Mouse (Mus musculus) heart, embryonic 11.5 days (tissue): ENCODE results near the gene Azin2. TPM values are rescaled to one million over a fixed set of nuclear protein-coding genes. Genes with fewer than 3 reads are reported as not detected.

Source experiments
- ATAC-seq: fragments of 200-750 bp; cut with Nextera tagmentation; replicated peaks from 2 replicates; pipeline ENCODE4 v1.8.0; 2017; ENCODE audit warnings: moderate library complexity; ENCODE audit not compliant: insufficient number of reproducible peaks, low FRiP score, low TSS enrichment
- H3K27ac ChIP-seq: fragments of 300-500 bp; sonication (generic); 2 replicates; pipeline ENCODE4 v1.5.1; 2014; ENCODE audit warnings: mild to moderate bottlenecking, low read depth, low read length
- H3K27me3 ChIP-seq: fragments of 300-500 bp; sonication (generic); 2 replicates; pipeline ENCODE4 v1.6.1; 2014; ENCODE audit warnings: mild to moderate bottlenecking, low read length, mixed read lengths; ENCODE audit not compliant: control insufficient read depth, insufficient read depth
- H3K36me3 ChIP-seq: fragments of 300-500 bp; sonication (generic); 2 replicates; pipeline ENCODE4 v1.6.1; 2014; ENCODE audit warnings: mild to moderate bottlenecking, low read length, moderate library complexity, mixed read lengths; ENCODE audit not compliant: control insufficient read depth, insufficient read depth
- H3K4me1 ChIP-seq: fragments of 300-500 bp; sonication (generic); 2 replicates; pipeline ENCODE4 v1.6.1; 2014; ENCODE audit warnings: low read length; ENCODE audit not compliant: control insufficient read depth, insufficient read depth
- H3K4me2 ChIP-seq: fragments of 300-500 bp; sonication (generic); 2 replicates; pipeline ENCODE4 v1.6.1; 2014; ENCODE audit warnings: mild to moderate bottlenecking, moderate library complexity
- H3K4me3 ChIP-seq: fragments of 300-500 bp; sonication (generic); 2 replicates; pipeline ENCODE4 v1.5.1; 2014; ENCODE audit warnings: low read depth, low read length
- H3K9ac ChIP-seq: fragments of 300-500 bp; sonication (generic); 2 replicates; pipeline ENCODE4 v1.6.1; 2014; ENCODE audit warnings: mild to moderate bottlenecking, low read depth, low read length, moderate library complexity
- H3K9me3 ChIP-seq: fragments of 300-500 bp; sonication (generic); replicated peaks from 2 replicates; pipeline ENCODE4 v1.6.1; 2016; ENCODE audit warnings: low read length; ENCODE audit not compliant: control insufficient read depth
- WGBS: fragments of 180-500 bp; shearing (Covaris S2); extraction: QIAGEN DNeasy Blood & Tissue Kit; methylation state at CpG from one replicate; pipeline ENCODE4 v1.1.7; 2014; ENCODE audit not compliant: insufficient replicate concordance; 5-methylcytosine and 5-hydroxymethylcytosine counted together
- polyA plus RNA-seq: library from polyadenylated mRNA; unstranded; fragments of >200 nt; fragmentation: Nextera tagmentation; extraction: Ambion mirVana; gene quantifications from 2 replicates; pipeline ENCODE4 v1.2.1, GENCODE M21; 2014

The Azin2 gene
- polyA plus RNA-seq, 1 experiment from 2014 or later, result 4.1 TPM

DNA sequence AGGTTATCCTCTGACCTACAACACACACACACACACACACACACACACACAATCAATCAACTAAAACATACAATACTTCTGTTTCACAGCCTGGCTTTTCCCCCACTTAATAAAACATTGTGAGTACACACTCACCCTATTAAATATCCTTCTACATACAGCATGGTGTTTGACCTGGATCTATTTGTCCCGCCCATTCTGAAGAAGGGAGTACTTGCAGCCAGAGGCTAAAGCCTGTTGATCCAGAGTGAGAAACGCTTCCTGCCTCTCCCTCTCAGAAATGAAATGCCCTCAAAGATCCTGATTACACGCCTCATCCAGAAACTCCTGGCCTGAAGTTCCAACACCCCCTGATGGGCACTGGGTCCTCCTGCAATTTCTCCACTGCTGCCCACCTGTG, 45.1 kb downstream of the Azin2 start:
- no peak overlapping the region for H3K4me3 ChIP-seq
- no peak overlapping the region for H3K27ac ChIP-seq
- no peak for ATAC-seq
- H3K27me3 ChIP-seq, result no peaks in the 10 kb centered on the region; the same call in 1 of the 2 replicates
- WGBS, result 59% methylated on average over 3 of the region's 3 CpGs
- H3K9ac ChIP-seq, result no peak overlapping the region
- no peaks in the 10 kb centered on the region for H3K9me3 ChIP-seq
- H3K4me1 ChIP-seq, result no peaks in the 10 kb centered on the region
- no peaks in the 10 kb centered on the region for H3K36me3 ChIP-seq
- H3K4me2 ChIP-seq, result no peak overlapping the region

DNA sequence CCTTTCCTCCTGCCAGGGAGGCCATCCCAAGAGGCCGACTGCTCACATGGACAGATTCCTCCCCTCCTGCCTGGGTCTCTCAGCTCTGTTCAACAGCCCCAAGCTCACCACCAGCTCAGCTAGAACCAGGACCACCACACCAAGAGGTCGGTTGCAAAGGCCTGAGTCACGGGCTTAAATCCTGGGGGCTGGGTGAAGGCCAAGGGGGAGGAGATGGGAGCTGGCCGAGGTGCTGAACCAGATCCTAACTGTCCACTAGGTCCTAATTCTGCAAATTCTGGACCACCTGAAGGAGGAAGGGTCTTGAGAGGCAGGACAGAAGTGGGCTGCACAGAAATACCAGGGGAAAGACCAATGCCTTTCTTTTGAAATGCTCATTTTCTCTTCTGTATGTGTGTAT, 48.4 kb downstream of the Azin2 start:
- ATAC-seq, result no peak
- 11% methylated on average over 4 of the region's 4 CpGs for WGBS
- H3K4me3 ChIP-seq, result no peak overlapping the region
- no peak overlapping the region for H3K4me2 ChIP-seq
- H3K27me3 ChIP-seq, result no peaks in the 10 kb centered on the region
- no peaks in the 10 kb centered on the region; the same call in 1 of the 2 replicates for H3K36me3 ChIP-seq
- no peak overlapping the region for H3K27ac ChIP-seq
- no peak overlapping the region for H3K9ac ChIP-seq
- H3K4me1 ChIP-seq, result no peaks in the 10 kb centered on the region
- H3K9me3 ChIP-seq, result no peaks in the 10 kb centered on the region

DNA sequence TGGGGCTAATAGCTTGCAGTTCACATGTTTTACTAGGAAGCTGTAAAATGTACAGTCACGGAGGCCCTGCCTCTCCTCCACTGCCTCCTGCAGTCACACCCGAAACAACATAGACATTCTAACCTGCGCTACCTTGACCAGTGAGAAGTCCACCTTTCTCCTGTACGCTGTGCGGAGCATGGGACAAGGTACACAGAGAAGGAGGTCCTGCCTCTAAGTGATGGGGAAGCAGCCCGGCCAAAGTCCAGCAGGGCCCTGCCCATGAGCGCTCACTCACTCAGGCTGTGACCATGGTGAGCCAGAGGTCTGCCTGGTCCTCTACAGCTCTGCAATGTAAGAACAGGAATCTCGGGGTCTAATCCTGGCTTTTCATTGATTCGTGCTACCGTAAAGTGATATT, 50.2 kb downstream of the Azin2 start:
- H3K4me3 ChIP-seq, result no peak overlapping the region
- no peaks in the 10 kb centered on the region for H3K9me3 ChIP-seq
- ATAC-seq, result no peak
- H3K27me3 ChIP-seq, result no peaks in the 10 kb centered on the region
- 86% methylated on average over 10 of the region's 10 CpGs for WGBS
- H3K36me3 ChIP-seq, result no peaks in the 10 kb centered on the region; the same call in 1 of the 2 replicates
- no peak overlapping the region for H3K9ac ChIP-seq
- no peak overlapping the region for H3K27ac ChIP-seq
- no peak overlapping the region for H3K4me2 ChIP-seq
- H3K4me1 ChIP-seq, result no peaks in the 10 kb centered on the region

DNA sequence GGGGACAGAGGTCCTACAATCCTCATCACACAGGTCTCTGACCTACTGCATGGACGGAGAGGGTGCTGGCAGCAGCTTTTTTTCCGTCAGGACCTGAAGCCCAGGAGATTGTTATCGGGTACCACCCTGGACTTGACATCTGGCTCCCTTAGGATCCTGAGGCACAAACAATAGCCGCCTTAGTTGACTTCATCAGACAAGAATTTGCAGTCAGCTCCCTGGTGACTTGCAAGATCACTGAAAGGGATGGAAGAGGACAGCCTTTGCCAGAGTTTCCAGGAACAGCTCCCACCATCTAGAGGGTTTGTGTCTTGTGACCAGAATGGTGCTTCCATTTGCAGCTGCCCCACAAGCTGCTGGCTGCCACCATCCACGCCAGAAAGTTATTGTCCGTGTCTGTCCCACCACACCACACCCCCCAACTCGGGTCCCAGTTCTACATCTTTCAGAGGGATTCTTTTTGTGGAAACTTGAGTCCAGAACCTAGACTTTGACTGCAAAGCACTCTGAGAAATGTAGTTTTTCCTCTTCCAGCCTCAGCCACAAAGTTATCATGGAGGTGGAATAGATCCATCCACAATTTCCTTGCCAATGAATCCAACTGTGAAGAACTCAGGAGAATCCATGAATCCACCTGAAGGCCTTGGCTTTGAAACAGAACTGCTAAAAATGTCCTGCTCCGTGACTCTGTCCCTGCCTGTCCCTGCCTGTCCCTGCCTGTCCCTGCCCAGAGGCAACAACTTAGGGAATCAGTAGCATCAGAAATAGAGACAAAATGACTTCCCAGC, 51.8 kb downstream of the Azin2 start:
- ATAC-seq, result no peak
- Histone ChIP-seq H3K27me3 (no peaks in the 10 kb centered on the region), H3K9ac (no peak overlapping the region), H3K27ac (no peak overlapping the region), H3K9me3 (no peaks in the 10 kb centered on the region), H3K4me3 (no peak overlapping the region), H3K36me3 (no peaks in the 10 kb centered on the region; the same call in 1 of the 2 replicates), H3K4me2 (no peak overlapping the region), H3K4me1 (no peaks in the 10 kb centered on the region)
- 60% methylated on average over 8 of the region's 8 CpGs for WGBS

DNA sequence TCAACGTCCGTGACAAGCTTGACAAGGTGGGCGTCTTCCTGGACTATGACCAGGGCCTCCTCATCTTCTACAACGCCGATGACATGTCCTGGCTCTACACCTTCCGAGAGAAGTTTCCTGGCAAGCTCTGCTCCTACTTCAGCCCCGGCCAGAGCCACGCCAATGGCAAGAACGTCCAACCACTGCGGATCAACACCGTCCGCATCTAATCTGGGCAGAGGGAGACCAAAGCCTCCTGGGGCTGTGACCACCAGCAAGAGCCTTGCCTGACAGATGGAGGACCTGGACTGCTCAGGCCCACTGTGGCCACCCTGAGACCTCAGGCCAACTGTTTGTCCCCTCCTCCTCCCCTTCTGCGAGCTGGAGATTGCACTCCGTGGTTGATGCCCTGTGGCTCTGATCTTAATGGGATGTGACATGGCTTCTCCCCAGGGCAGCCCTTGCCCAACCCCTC, 52.8 kb downstream of the Azin2 start:
- H3K27ac ChIP-seq, result no peak overlapping the region
- WGBS, result 80% methylated on average over 14 of the region's 14 CpGs
- no peaks in the 10 kb centered on the region; the same call in 1 of the 2 replicates for H3K36me3 ChIP-seq
- H3K4me2 ChIP-seq, result no peak overlapping the region
- peaks cover 8% of the 10 kb centered on the region for H3K4me1 ChIP-seq
- no peaks in the 10 kb centered on the region for H3K9me3 ChIP-seq
- no peak overlapping the region for H3K4me3 ChIP-seq
- H3K27me3 ChIP-seq, result no peaks in the 10 kb centered on the region
- ATAC-seq, result no peak
- no peak overlapping the region for H3K9ac ChIP-seq

DNA sequence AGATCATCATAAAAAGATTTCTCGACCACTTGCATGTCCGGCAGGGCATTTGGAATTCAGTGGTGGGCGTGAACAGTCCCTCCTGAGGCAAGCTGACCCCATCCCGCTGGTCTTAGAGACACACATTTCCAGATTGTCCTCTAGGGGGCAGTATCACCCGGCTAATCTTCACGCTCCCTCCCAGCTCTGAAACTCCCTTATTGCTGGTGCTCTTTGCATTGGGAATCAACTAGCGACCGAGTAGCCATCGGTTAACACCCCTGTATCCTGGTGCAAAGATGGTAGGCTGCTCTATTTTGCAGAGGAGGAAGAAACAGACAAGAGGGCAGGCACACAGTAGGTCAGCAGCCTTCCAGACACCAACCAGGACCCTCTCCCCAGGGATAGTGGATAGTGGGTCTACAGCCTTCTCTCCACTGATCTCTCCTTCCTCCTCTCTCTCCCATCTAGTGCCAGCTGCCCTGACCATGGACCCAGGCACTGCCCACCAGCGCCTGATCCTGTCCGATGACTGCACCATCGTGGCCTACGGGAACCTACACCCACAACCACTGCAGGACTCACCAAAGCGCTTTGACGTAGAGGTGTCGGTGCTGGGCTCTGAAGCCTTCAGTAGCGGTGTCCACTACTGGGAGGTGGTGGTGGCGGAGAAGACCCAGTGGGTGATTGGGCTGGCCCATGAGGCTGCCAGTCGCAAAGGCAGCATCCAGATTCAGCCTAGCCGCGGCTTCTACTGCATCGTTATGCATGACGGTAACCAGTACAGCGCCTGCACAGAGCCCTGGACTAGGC, 53.5 kb downstream of the Azin2 start:
- H3K36me3 ChIP-seq, result no peaks in the 10 kb centered on the region; the same call in 1 of the 2 replicates
- ATAC-seq, result no peak
- no peaks in the 10 kb centered on the region for H3K27me3 ChIP-seq
- H3K27ac ChIP-seq, result no peak overlapping the region
- WGBS, result 58% methylated on average over 24 of the region's 24 CpGs
- H3K9me3 ChIP-seq, result no peaks in the 10 kb centered on the region
- H3K4me2 ChIP-seq, result no peak overlapping the region
- no peak overlapping the region for H3K9ac ChIP-seq
- H3K4me1 ChIP-seq, result peaks cover 12% of the 10 kb centered on the region
- H3K4me3 ChIP-seq, result no peak overlapping the region

DNA sequence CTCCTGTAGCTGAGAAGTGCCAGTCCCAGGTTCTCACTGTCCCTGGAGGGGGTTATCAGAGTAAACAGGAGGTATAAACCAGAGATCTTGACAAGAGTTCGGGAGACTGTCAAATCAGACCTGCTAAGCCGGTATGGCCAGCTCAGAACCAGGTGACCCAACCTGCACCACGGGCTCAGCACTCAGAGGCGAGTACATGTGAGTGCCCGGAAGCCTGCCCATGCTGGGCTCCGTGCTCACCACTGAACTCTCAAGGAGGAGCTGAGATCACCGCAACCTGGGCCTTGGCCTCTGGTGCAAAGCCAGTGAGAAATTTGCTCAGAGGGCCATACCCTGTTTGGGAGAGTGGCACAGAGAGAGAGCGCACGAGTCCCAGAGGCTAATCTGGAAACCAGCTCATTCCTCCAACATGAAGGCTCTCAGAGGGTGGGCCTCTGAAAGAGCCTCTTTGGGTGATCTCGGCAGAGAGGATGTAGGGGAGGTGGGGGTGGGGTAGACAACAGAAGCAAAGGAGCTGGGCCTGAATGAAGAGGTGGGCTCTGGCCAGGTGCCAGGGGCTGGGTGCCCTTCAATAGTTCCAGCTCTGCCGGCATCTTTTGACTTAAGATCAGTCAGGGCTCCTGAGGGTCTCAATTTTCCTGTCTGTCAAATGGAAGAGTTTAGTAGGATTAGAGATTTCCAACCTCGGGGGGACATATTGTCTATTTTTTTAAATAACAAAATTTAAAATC, 54.8 kb downstream of the Azin2 start:
- H3K9ac ChIP-seq, result no peak overlapping the region
- WGBS, result 62% methylated on average over 12 of the region's 12 CpGs
- H3K4me1 ChIP-seq, result peaks cover 12% of the 10 kb centered on the region
- H3K36me3 ChIP-seq, result no peaks in the 10 kb centered on the region; the same call in 1 of the 2 replicates
- no peaks in the 10 kb centered on the region for H3K9me3 ChIP-seq
- no peak overlapping the region for H3K4me3 ChIP-seq
- no peak for ATAC-seq
- no peak overlapping the region for H3K4me2 ChIP-seq
- H3K27ac ChIP-seq, result no peak overlapping the region
- H3K27me3 ChIP-seq, result no peaks in the 10 kb centered on the region

DNA sequence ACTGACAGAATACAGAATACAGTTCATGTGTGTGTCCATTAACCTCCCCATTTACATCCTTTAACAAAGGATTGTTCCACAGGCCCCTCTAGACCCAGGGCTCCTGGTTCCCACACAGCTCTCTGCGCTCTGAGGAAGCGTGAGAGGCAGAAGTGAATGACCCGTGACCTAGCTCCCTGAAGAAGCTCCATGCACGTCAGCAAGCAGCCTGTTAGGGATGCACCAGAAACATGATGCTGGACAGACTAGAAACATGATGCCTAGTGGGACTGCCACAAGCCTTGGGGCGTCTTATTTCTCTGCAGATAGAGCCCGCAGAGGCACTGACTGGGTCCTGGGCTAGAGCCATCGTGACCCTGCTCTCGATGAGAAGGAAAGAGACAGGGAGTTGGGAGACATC, 55.5 kb downstream of the Azin2 start:
- Histone ChIP-seq H3K4me1 (peaks cover 12% of the 10 kb centered on the region), H3K27ac (no peak overlapping the region), H3K27me3 (no peaks in the 10 kb centered on the region), H3K36me3 (no peaks in the 10 kb centered on the region; the same call in 1 of the 2 replicates), H3K9me3 (no peaks in the 10 kb centered on the region), H3K4me3 (no peak overlapping the region), H3K9ac (no peak overlapping the region), H3K4me2 (no peak overlapping the region)
- 55% methylated on average over 8 of the region's 8 CpGs for WGBS
- ATAC-seq, result no peak
